Mouse (Mus musculus) hematopoietic stem cell, adult 5-6 weeks (primary cell): Measurements from ENCODE around the gene Fam214b. TPM values are rescaled to one million over a fixed set of nuclear protein-coding genes. Genes with fewer than 3 reads are reported as not detected.

Experiments used
- ATAC-seq, 2 experiments: fragments of 125-278 bp in 1 of 2; replicated peaks in 1 of 2; 2 replicates each; pipeline ENCODE4 v1.8.0; 2016 to 2017; ENCODE audit warnings: inconsistent platforms in 2 of 2, mild to moderate bottlenecking in 2 of 2, moderate number of reproducible peaks in 2 of 2, low read depth in 1 of 2, moderate TSS enrichment in 1 of 2; ENCODE audit not compliant: low FRiP score in 2 of 2, poor library complexity in 2 of 2, severe bottlenecking in 2 of 2, insufficient read depth in 1 of 2, low TSS enrichment in 1 of 2
- total RNA-seq: library from RNA; stranded (forward); fragments of 172-1452, 232-1000 nt; gene quantifications from 2 replicates; pipeline ENCODE4 v1.2.3, GENCODE M21; 2017

The Fam214b gene
- total RNA-seq, 1 experiment from 2014 or later, result 2.3 TPM

GRCm38 (mm10) chr4:43024673-43025072 lies 21.3 kb downstream of the Fam214b start:
- ATAC-seq, result no peak

- ATAC-seq, result no peak
These were observed 24.7 kb downstream of the Fam214b start for GRCm38 (mm10) chr4:43021341-43021740.

GRCm38 (mm10) chr4:43020876-43021275 lies 25.1 kb downstream of the Fam214b start:
- no peak for ATAC-seq

GRCm38 (mm10) chr4:43019641-43020465 lies 26.2 kb downstream of the Fam214b start:
- no peak for ATAC-seq

- ATAC-seq, result no peak
These were observed 26.8 kb downstream of the Fam214b start for GRCm38 (mm10) chr4:43019176-43019575.

- ATAC-seq, result no peak
These were observed 27.9 kb downstream of the Fam214b start for GRCm38 (mm10) chr4:43018156-43018555.

GRCm38 (mm10) chr4:43012091-43012490 lies 33.9 kb downstream of the Fam214b start:
- ATAC-seq, result no peak

- ATAC-seq, result peak; percentile 72 to 90
These were observed 35.6 kb downstream of the Fam214b start, which contains the start of gene Fancg for GRCm38 (mm10) chr4:43010161-43011038. TSS of gene Fancg (minus strand) at chr4:43010506.

- peak; percentile 57 to 72; a peak in 3 of 4 replicates for ATAC-seq
These were observed 40.3 kb downstream of the Fam214b start for GRCm38 (mm10) chr4:43005765-43006164.

GRCm38 (mm10) chr4:43004951-43005350 lies 41.1 kb downstream of the Fam214b start:
- ATAC-seq, result no peak

GRCm38 (mm10) chr4:43002756-43003439 lies 43.1 kb downstream of the Fam214b start:
- no peak for ATAC-seq

GRCm38 (mm10) chr4:43001272-43001671 lies 44.7 kb downstream of the Fam214b start:
- ATAC-seq, result no peak

- ATAC-seq, result peak; percentile 97
These were observed 45.7 kb downstream of the Fam214b start, which contains the start of gene Vcp for GRCm38 (mm10) chr4:43000141-43000986. TSS of gene Vcp (minus strand) at chr4:43000507.

GRCm38 (mm10) chr4:42999451-43000140 lies 46.4 kb downstream of the Fam214b start:
- ATAC-seq, result peak; percentile 19 to 55; a peak in 3 of 4 replicates

- no peak for ATAC-seq
These were observed 48.0 kb downstream of the Fam214b start for GRCm38 (mm10) chr4:42998022-42998421.

- no peak for ATAC-seq
These were observed 57.7 kb downstream of the Fam214b start for GRCm38 (mm10) chr4:42988296-42988695.
